ENCODE assay signal across 35 mouse cellular contexts in the genomic region with DNA sequence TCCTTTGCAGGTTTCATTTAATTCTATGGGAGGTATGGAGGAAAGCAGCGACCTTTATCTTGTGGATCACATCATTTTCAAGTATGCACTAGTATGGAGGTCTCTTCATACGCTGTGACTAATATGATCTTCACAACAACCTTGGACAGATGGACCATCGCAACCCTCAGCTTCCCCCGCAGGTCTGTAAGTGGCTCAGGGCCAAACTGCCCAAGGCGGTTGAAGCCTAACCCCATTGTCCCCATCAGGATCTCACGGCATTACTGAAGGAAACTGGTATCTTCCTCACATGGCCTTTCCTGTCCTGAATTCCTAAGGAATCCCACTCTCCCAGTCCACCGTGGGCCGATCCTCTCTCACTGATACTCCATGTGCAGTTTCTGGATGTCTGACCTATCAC.
"Had no signal": no experiment of that assay in that cellular context is flagged by ENCODE, and none has a peak within 500 bp of the region (broad histone marks: within the 10 kb centered on the region; RNA-seq: fewer than 3 reads in every experiment).

No protein-coding gene starts in this region.

- ATAC-seq: hindbrain, embryonic 16.5 days; hindbrain, postnatal 0 days; inflammation-experienced regulatory T-cells, adult 6 months; intestine, embryonic 15.5 days; intestine, embryonic 16.5 days; intestine, postnatal 0 days had no signal

- H3K4me2 ChIP-seq: heart, embryonic 11.5 days; heart, embryonic 12.5 days; heart, embryonic 13.5 days; heart, embryonic 15.5 days; hindbrain, embryonic 12.5 days; hindbrain, embryonic 13.5 days; hindbrain, embryonic 14.5 days; hindbrain, embryonic 15.5 days; intestine, embryonic 15.5 days; kidney, embryonic 15.5 days had no signal

- H3K36me3 ChIP-seq: hindbrain, embryonic 15.5 days; intestine, embryonic 15.5 days had no signal

- DNase-seq: heart, postnatal 10 days; heart, postnatal 14 days; heart, postnatal 36 days; heart, postnatal 4 days; kidney, adult 11 months; kidney, adult 18-20 months; kidney, adult 2 months; kidney, adult 8-10 months; kidney, adult 9 months; kidney, postnatal 10 days; kidney, postnatal 14 days; kidney, postnatal 25 days; kidney, postnatal 36 days; kidney, postnatal 4 days; layer of hippocampus, adult 9-11 months; layer of hippocampus, postnatal 36 days had no signal

- H3K9me3 ChIP-seq: heart, embryonic 12.5 days; heart, embryonic 13.5 days; heart, embryonic 15.5 days; hindbrain, embryonic 10.5 days; hindbrain, embryonic 12.5 days; hindbrain, embryonic 13.5 days; hindbrain, embryonic 15.5 days; intestine, embryonic 15.5 days; kidney, embryonic 15.5 days had no signal

- H3K27ac ChIP-seq: heart, embryonic 15.5 days; hindbrain, embryonic 10.5 days; hindbrain, embryonic 12.5 days; hindbrain, embryonic 13.5 days; hindbrain, embryonic 14.5 days; hindbrain, embryonic 15.5 days; hindbrain, postnatal 0 days; intestine, embryonic 15.5 days; kidney, embryonic 15.5 days; kidney, postnatal 0 days; layer of hippocampus, adult 2 months; left cerebral cortex, adult 2 months had no signal

- H3K27me3 ChIP-seq: heart, embryonic 12.5 days; heart, embryonic 13.5 days; heart, embryonic 15.5 days; hindbrain, embryonic 12.5 days; hindbrain, embryonic 13.5 days; hindbrain, embryonic 15.5 days; intestine, embryonic 15.5 days; kidney, embryonic 15.5 days had no signal

- H3K4me3 ChIP-seq: heart, embryonic 12.5 days; heart, embryonic 13.5 days; heart, embryonic 15.5 days; hindbrain, embryonic 10.5 days; hindbrain, embryonic 12.5 days; hindbrain, embryonic 13.5 days; hindbrain, embryonic 15.5 days; intestine, embryonic 15.5 days; kidney, embryonic 15.5 days; layer of hippocampus, adult 2 months; left cerebral cortex, adult 2 months had no signal

- H3K9ac ChIP-seq: heart, embryonic 12.5 days; heart, embryonic 13.5 days; heart, embryonic 15.5 days; hindbrain, embryonic 12.5 days; hindbrain, embryonic 13.5 days; hindbrain, embryonic 14.5 days; hindbrain, embryonic 15.5 days; intestine, embryonic 15.5 days; kidney, embryonic 15.5 days had no signal
